Mouse (Mus musculus): Measurements from ENCODE around the gene Apon.
"Not testable (repeated sequence)": the region's sequence is repeated elsewhere in the genome, so short reads cannot be mapped to it uniquely, and the experiment has no call there.

Gene Apon

GRCm38 (mm10) chr10:128253677-128254255 is at the start of gene Apon:
Gene Apon, plus strand, starts transcription at chr10:128254096.
- no peak for DNase-seq (ENCODE audit: low read depth, low spot score)

DNA sequence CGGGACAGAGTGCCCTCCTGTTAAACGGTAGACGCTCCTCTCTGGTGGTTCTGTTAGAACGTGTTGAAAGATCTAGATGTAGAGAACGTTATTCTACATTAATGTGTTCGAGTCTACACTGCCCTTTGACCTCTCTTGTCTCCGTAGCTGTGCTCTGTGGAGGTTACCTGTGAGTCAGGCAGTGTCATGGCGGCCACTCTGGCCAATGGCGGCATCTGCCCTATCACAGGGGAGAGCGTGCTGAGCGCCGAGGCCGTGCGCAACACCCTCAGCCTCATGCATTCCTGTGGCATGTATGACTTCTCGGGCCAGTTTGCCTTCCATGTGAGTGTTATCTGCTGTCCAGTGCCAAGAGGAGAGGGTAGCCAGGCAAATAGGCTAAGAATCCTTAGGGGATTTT is 49.0 kb upstream of the Apon start:
- DNase-seq (ENCODE audit: low read depth, low spot score) = peak; percentile 62

DNA sequence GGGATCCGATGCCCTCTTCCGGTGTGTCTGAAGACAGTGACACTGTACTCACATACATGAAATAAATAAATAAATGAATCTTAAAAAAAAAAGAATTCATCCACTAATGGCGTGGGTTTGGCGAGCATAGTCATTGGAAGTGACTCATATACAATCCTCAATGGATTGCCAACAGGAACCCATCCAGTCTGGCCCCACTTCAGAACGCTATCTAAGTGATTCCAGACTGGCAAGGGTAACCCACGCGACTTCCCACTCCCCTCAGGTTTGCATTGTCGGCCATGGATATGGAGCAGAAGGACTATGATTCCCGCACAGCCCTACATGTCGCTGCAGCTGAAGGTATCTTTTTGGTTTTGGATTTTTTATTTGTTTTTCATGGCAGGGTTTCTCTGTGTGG is 45.6 kb upstream of the Apon start:
- no peak for DNase-seq (ENCODE audit: low read depth, low spot score)

- DNase-seq (ENCODE audit: low read depth, low spot score) = no peak
Observed at GRCm38 (mm10) chr10:128209311-128210009, 44.4 kb upstream of the Apon start.

- no peak for DNase-seq (ENCODE audit: low read depth, low spot score)
Observed at GRCm38 (mm10) chr10:128210131-128210530, 43.8 kb upstream of the Apon start.

DNA sequence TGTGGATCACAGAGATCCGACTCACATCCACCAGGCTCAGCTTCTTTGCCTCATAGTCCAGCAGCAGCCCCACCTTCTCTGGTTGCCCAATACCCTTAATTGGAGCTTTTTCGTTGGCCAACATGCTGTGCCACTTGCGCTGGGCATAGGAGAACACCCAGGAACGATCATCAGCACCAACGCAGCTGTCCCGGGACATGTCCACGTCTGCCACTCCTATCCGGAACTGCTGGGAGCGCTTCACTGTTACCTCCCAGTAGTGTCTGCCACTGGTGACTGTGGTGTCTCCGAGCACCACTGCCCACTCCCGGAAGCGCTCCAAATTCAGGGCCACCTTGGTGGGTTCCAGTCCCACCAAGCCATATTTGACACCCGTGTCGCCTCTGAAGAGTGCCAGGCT is 42.9 kb upstream of the Apon start:
- DNase-seq (ENCODE audit: low read depth, low spot score) = no peak

- peak; percentile 97 for DNase-seq (ENCODE audit: low read depth, low spot score)
Observed at GRCm38 (mm10) chr10:128211390-128212108, 42.3 kb upstream of the Apon start, which contains the start of gene Spryd4. Gene Spryd4, minus strand, starts transcription at chr10:128211807.

- no peak for DNase-seq (ENCODE audit: low read depth, low spot score)
Observed at GRCm38 (mm10) chr10:128212148-128212547, 41.7 kb upstream of the Apon start.

DNA sequence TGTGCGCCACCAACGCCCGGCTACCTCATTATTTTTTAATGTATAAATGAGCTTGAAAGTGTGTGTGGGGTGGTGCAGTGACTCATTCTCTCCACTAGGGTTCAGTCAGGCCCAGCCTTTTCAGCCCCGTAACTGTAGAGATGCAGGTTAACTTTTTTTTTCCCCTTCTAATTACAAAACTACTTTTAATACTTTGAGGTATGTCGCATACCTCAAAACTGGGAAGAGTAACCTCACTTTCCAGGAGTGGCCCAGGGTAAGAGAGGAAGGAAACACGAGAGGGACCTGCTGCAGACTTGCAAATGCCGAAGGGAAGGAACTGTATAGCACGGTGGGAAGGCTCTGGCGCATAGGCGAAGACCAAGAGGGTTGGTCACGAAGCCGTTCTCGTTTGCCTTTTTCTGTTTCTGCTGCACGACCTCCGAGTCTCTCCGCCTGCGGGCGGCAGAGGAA is 41.0 kb upstream of the Apon start:
- peak; percentile 87 for DNase-seq (ENCODE audit: low read depth, low spot score)

- DNase-seq (ENCODE audit: low read depth, low spot score) = not testable (repeated sequence)
Observed at GRCm38 (mm10) chr10:128214112-128214511, 39.8 kb upstream of the Apon start.

DNA sequence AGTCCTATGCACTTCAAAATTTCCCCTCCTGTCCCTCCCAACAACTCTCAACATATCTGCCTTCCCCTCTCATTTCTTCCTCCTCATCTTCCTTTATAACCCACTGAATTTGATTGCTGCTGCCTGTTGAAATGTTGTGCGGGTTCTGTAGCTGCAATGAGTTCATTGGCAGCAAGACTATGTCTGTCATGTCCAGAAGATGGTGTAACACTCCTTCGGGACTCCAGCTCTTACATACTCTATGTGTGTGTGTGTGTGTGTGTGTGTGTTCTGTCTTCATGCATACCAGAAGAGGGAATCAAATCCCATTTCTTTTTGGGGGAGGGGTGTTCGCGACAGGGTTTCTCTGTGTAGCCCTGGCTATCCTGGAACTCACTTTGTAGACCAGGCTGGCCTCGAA is 38.9 kb upstream of the Apon start:
- DNase-seq (ENCODE audit: low read depth, low spot score) = no peak

DNA sequence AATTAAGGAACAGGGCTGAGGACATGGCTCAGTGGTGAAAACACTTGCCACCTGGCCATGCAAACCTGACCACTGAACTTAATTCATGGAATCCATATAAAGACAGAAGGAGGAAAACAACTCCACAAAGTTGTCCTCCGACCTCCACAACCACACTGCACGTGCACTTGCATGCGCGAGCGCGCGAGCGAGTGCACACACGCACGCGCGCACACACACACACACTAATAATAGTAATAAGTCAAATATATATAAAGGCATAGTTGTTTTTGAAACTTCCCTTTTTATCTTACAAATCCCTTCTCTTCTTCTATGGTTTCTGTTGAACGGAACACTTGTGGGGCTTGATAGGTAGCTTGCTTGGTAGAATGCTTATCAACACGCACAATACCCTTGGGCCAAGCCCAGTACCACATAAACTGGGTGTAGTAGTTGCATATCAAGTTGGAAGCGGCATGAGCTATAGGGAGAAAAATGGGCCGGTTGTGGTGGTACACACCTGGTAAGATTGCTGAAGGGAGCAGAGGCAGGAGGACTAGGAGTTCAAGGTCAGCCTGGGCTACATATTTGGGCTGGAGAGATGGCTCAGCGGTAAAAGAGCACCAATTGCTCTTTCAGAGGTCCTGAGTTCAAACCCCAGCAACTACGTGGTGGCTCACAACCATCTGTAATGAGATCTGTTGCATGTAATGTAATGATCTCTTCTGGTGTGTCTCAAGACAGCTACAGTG is 35.3 kb upstream of the Apon start:
- DNase-seq (ENCODE audit: low read depth, low spot score) = no peak

DNA sequence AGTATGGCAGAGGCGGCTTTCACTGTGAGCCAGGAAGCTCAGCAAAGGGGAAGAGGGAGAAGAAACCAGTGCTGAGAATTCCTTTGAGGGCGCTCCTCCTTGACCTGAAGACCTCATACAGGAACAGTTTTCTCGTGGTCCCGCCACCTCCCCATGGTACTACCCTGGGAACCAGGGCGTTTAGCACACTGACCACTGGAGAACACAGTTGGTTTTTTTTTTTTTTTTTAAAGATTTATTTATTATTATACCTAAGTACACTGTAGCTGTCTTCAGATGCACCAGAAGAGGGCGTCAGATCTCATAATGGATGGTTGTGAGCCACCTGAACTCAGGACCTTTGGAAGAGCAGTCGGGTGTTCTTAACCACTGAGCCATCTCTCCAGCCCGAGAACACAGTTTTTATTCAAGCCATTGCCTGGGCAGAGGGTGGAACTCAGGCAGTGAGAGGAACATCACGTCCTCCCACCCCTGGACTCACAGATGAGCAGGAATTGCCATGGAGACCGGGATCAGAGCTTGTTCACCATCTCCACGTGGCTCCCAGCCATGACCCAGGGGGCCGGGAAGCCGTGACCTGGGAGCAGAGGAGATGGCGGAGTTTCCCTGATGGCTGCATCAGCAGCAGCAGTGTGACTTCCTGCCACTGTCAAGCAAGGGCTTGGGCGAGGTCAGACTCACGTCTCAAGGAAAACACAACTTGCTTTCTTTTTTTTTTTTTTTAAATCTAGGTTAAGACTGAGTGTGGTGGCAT is 32.2 kb upstream of the Apon start:
- DNase-seq (ENCODE audit: low read depth, low spot score) = peak; percentile 54

DNA sequence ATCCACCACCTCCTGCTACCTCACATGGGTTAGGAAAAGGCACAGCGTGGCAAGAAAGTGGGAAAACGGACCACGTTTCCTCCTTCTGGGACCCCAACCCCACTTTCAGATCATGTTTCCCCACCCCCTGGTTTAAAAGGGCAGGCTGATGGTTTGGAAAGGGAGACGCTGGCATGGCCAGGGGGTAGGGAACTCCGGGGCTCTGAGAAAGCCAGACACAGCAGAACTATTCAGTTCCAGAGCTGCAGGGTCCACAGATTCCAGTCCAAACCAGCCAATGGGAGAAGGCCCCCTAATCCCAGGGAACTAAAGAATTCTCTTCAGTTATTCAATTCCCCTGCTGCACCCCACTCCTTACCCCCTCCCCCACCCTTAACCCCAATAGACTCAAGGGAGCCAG is 28.8 kb upstream of the Apon start:
- no peak for DNase-seq (ENCODE audit: low read depth, low spot score)

- no peak for DNase-seq (ENCODE audit: low read depth, low spot score)
Observed at GRCm38 (mm10) chr10:128225538-128225937, 28.4 kb upstream of the Apon start, which contains the start of gene Mip. Gene Mip, plus strand, starts transcription at chr10:128225838.

DNA sequence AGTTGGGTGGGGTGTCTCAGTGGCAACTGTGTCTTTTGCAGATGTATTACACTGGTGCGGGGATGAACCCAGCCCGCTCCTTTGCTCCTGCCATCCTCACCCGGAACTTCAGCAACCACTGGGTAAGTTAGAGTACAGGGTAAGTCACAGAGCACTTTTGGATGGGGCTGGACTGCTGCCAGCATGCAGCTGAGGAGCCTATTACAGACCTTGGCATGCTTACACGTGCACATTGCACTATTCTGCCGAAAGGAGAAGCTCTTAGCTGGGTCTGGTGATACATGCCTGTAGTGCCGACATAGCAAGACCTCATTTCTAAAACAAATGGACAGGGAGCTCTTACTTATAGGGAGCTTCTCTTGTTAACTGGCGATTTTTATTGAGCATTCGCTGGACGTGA is 26.3 kb upstream of the Apon start:
- DNase-seq (ENCODE audit: low read depth, low spot score) = no peak

DNA sequence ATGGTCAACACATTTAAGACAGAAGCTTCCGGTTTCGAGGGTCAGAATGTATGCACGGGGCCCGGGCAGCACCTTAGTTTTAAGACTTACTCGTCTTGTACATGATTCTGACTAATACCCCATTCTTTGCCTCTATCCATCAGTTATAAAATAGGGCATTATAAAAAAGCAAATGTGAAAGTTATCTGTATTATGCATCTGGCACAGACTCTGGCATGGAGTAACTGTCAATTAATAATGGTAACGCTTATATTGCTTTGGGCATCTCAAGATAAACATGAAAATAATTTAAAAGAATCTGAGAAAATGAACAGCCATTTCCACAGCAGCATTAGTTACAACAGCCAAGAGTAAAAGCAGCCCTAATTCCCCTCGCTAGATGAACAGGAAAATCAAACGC is 25.9 kb upstream of the Apon start:
- no peak for DNase-seq (ENCODE audit: low read depth, low spot score)

GRCm38 (mm10) chr10:128230582-128230981 is 23.3 kb upstream of the Apon start:
- no peak for DNase-seq (ENCODE audit: low read depth, low spot score)

DNA sequence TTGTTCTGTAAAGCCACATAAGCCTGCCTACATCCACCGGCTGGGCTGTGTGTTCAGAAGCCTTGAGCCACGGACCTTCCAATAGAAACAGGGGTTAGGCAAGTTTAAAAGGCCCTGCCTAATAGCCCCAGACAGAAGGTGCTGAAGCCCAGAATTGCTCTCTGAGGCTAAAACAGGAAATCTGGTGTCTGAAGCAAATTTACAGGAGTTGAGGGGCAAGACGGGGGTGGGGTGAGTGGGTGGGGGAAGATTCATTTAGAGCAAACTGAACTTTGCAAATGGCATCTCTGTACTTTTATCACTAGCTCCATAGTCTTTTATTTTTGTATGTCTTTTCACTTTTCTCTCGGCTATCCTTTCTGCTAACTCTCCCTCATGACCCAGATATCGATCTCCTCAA is 22.8 kb upstream of the Apon start:
- no peak for DNase-seq (ENCODE audit: low read depth, low spot score)

DNA sequence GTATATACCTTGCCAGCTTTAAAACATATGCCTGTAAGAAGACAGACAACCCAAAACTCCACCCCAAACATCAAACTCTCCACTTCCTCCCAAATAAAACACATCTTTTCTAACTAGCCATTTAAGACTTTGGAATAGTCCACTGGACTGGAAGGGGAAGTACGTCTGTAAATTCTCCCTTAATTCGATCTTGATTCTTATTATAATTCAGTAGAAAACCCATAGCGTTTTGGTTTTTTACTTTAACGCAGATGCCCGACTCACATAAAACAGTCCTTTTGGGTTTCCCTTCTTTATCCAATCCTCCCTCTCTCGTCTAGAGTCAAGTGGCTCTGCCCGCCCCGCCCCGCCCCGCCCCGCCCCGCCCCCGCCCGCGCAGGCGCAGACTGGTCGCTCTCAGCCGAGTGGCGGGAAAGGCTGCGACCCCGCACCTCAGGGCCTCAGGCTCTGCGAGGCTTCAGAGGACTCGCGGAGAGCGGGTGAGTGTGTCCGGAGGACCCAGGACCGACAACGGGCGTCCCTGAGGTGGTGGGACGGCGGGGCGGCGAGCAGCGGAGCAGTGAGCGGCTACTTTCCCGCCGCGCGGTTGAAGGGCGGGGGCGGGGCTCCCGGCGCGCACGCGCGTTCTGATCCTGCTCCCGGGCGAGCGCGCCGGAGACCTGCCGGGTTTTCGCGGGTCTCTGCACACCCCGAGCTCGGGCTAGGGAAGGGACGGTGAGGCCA is 22.0 kb upstream of the Apon start, which contains the start of gene Timeless:
Gene Timeless (plus strand): TSS at position 369 of the 723 bp plus-strand sequence.
- DNase-seq (ENCODE audit: low read depth, low spot score) = peak; percentile 89
